Mouse (Mus musculus) hindbrain, embryonic 12.5 days (tissue): ENCODE measurements around the gene Fam228a. TPM values are rescaled to one million over a fixed set of nuclear protein-coding genes. Genes with fewer than 3 reads are reported as not detected.

Experiments
- ATAC-seq: fragments of 200-750 bp; cut with Nextera tagmentation; 2 replicates; pipeline ENCODE4 v1.8.0; 2017; ENCODE audit warnings: moderate TSS enrichment; ENCODE audit not compliant: low FRiP score
- H3K27ac ChIP-seq: fragments of 300-500 bp; sonication (generic); 2 replicates; pipeline ENCODE4 v1.5.1; 2016; ENCODE audit warnings: mild to moderate bottlenecking
- H3K27me3 ChIP-seq: fragments of 300-500 bp; sonication (generic); 2 replicates; pipeline ENCODE4 v1.6.1; 2016; ENCODE audit warnings: mild to moderate bottlenecking
- H3K36me3 ChIP-seq: fragments of 300-500 bp; sonication (generic); 2 replicates; pipeline ENCODE4 v1.6.1; 2016; ENCODE audit warnings: mild to moderate bottlenecking
- H3K4me1 ChIP-seq: fragments of 300-500 bp; sonication (generic); 2 replicates; pipeline ENCODE4 v1.6.1; 2016
- H3K4me2 ChIP-seq: fragments of 300-500 bp; sonication (generic); replicated peaks from 2 replicates; pipeline ENCODE4 v1.6.1; 2016; ENCODE audit warnings: mild to moderate bottlenecking
- H3K4me3 ChIP-seq: fragments of 300-500 bp; sonication (generic); 2 replicates; pipeline ENCODE4 v1.5.1; 2016; ENCODE audit warnings: mild to moderate bottlenecking
- H3K9ac ChIP-seq: fragments of 300-500 bp; sonication (generic); 2 replicates; pipeline ENCODE4 v1.6.1; 2016; ENCODE audit warnings: mild to moderate bottlenecking, moderate library complexity
- H3K9me3 ChIP-seq: fragments of 300-500 bp; sonication (generic); replicated peaks from 2 replicates; pipeline ENCODE4 v1.6.1; 2016; ENCODE audit warnings: mild to moderate bottlenecking
- WGBS: fragments of 180-500 bp; shearing (Covaris S2); methylation state at CpG from one replicate; pipeline ENCODE4 v1.1.7; 2016; 5-methylcytosine and 5-hydroxymethylcytosine counted together
- polyA plus RNA-seq: library from polyadenylated mRNA; unstranded; fragments of >200 nt; fragmentation: Nextera tagmentation; extraction: Ambion mirVana; gene quantifications from 2 replicates; pipeline ENCODE4 v1.2.1, GENCODE M21; 2016

The Fam228a gene
- polyA plus RNA-seq, 1 experiment from 2014 or later = 0.35 TPM

GRCm38 (mm10) chr12:4676336-4676735, 61.9 kb downstream of the Fam228a start:
- H3K4me3 ChIP-seq = no peak overlapping the region
- 70% methylated on average over 1 of the region's 1 CpGs for WGBS
- H3K9me3 ChIP-seq = no peaks in the 10 kb centered on the region
- no peaks in the 10 kb centered on the region for H3K27me3 ChIP-seq
- H3K36me3 ChIP-seq = peaks cover 13% of the 10 kb centered on the region; the same call in 1 of the 2 replicates
- no peak overlapping the region for H3K9ac ChIP-seq
- H3K27ac ChIP-seq = no peak overlapping the region
- ATAC-seq = no peak
- H3K4me2 ChIP-seq = no peak overlapping the region
- no peaks in the 10 kb centered on the region for H3K4me1 ChIP-seq

GRCm38 (mm10) chr12:4665675-4666037, 72.6 kb downstream of the Fam228a start:
- Histone ChIP-seq H3K27me3 (no peaks in the 10 kb centered on the region), H3K36me3 (peaks cover 15% of the 10 kb centered on the region; the same call in 1 of the 2 replicates), H3K4me2 (no peak overlapping the region), H3K9me3 (no peaks in the 10 kb centered on the region), H3K27ac (no peak overlapping the region), H3K9ac (no peak overlapping the region), H3K4me3 (no peak overlapping the region), H3K4me1 (no peaks in the 10 kb centered on the region)
- ATAC-seq = no peak
- 87% methylated on average over 5 of the region's 5 CpGs for WGBS

DNA sequence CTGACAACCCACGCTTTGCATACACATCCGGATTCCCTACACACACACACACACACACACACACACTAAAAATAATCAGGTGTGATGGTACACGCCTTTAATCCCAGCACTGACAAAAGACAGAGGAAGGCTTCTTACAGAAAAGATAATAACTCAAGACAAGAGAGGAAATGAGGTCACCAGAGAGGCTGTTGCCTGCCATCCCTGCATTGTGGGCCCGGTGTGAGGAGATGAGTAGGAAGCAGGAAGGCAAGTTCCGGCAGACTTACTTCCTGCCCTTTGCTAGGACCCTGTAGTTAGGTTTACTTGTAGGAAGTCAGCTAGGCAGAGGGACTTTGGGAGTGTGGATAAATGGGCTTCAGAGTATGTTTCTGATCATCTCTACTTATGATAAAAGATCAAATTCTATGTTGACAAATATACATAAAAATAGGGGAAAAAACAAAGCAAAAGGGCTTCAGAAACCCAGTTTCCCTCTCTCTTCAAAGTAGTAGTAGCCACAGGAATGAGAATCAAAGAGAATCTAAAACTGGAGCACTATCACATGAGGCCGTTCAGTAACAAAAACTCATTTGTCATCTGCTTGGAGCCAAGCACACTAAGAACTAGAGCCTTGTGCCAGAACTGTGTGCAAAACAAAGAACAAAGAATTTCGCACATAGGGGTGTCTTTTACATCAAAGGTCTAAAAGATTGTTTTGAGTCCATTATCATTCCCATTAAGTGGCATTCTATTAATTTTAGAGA, 73.1 kb downstream of the Fam228a start:
- H3K4me2 ChIP-seq = no peak overlapping the region
- H3K9ac ChIP-seq = no peak overlapping the region
- H3K4me3 ChIP-seq = no peak overlapping the region
- no peak for ATAC-seq
- WGBS = 86% methylated on average over 7 of the region's 7 CpGs
- H3K27me3 ChIP-seq = no peaks in the 10 kb centered on the region
- no peaks in the 10 kb centered on the region for H3K4me1 ChIP-seq
- H3K27ac ChIP-seq = no peak overlapping the region
- H3K9me3 ChIP-seq = no peaks in the 10 kb centered on the region
- peaks cover 12% of the 10 kb centered on the region; the same call in 1 of the 2 replicates for H3K36me3 ChIP-seq

Other genes with a start within 250 kb of the Fam228a start
- gene Itsn2, start 145.8 kb downstream of the Fam228a start, polyA plus RNA-seq = 20.7 and 21.8 TPM in 2 replicates
- not detected in 2 replicates for gene Gm3625, start 145.5 kb downstream of the Fam228a start, polyA plus RNA-seq
- 5.8 and 7.4 TPM in 2 replicates for gene Pfn4, start 30.6 kb upstream of the Fam228a start, polyA plus RNA-seq
- gene Fam228b, start 30.8 kb upstream of the Fam228a start, polyA plus RNA-seq = 4.1 and 5.2 TPM in 2 replicates
- gene Sf3b6, start 79.1 kb upstream of the Fam228a start, polyA plus RNA-seq = 303 and 327 TPM in 2 replicates
- gene Fkbp1b, start 103.2 kb upstream of the Fam228a start, polyA plus RNA-seq = 13.4 and 18.6 TPM in 2 replicates
- 17.1 and 19.8 TPM in 2 replicates for gene Wdcp, start 104.9 kb upstream of the Fam228a start, polyA plus RNA-seq
- 3.4 and 4.0 TPM in 2 replicates for gene Mfsd2b, start 135.9 kb upstream of the Fam228a start, polyA plus RNA-seq
- gene Ubxn2a, start 169.3 kb upstream of the Fam228a start, polyA plus RNA-seq = 36.0 and 38.9 TPM in 2 replicates
- 25.8 and 28.2 TPM in 2 replicates for gene Atad2b, start 178.9 kb upstream of the Fam228a start, polyA plus RNA-seq